Mouse (Mus musculus): ENCODE measurements around the gene Gbx2. TPM values are rescaled to one million over a fixed set of nuclear protein-coding genes. Genes with fewer than 3 reads are reported as not detected.

Gbx2 gene
- polyA plus RNA-seq, 1 experiment from 2014 or later = 0.27 TPM

DNA sequence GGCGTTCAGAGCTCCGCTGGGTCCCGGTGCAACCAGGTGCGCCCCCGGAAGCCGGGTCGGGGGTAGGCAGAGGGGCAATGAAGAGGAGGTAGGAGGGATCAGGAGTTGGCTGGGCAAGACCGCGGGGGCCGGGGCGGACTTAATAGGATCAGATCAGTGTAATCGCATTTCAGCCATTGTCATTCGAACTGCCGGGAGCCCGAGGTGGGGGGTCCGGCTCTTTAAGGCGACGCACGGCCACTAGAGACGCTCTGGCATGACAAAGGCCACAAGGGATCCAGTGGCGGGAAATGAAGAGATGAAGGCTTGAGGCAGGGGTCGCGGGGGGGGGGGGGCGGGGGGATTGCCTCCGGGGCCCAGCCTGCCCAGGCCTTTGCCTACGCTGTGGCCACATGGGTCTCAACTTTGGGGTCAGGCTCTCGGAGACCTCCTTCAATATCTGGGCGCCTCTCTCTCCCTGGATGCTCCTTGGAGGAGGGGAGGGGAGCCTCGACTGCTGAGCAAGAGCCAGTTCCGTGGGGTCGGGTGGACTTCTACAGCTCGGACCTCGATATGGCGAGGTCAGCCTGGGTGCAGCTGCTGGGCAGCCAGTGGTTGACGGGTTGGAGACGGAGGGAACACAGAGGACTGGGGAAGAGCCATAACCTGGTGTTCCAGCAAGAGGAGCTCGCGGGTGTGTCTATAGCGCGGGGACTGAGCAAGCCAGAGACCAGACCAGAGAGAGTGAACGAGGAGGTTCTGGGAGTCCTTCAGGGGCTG is 7.9 kb downstream of the Gbx2 start:
- Histone ChIP-seq H3K9ac (ENCODE audit: low read length) (no peak overlapping the region), H3K27me3 (ENCODE audit: control insufficient read depth, insufficient read depth, low read length) (peaks cover 100% of the 10 kb centered on the region), H3K36me3 (ENCODE audit: control insufficient read depth, insufficient read depth, low read length) (no peaks in the 10 kb centered on the region), H3K4me2 (ENCODE audit: low read length) (peak overlapping the region; percentile 57), H3K27ac (replicated peaks in 1 of 2; ENCODE audit: control insufficient read depth in 1 of 2, insufficient read depth in 1 of 2, low read depth in 2 of 2, low read length in 2 of 2) (no peak overlapping the region), H3K4me3 (ENCODE audit: control insufficient read depth in 1 of 2, insufficient read depth in 1 of 2, low read depth in 1 of 2, low read length in 2 of 2) (peak overlapping the region; percentile 17 to 18; a peak in 3 of 4 replicates), H3K4me1 (ENCODE audit: control insufficient read depth in 2 of 2, insufficient read depth in 2 of 2, low read length in 2 of 2) (peaks cover 7 to 15% of the 10 kb centered on the region in 2 experiments; a peak in 3 of 4 replicates), H3K9me3 (ENCODE audit: control insufficient read depth, low read length) (peaks cover 5% of the 10 kb centered on the region; the same call in 1 of the 2 replicates)
- no peak for ATAC-seq (ENCODE audit: insufficient number of reproducible peaks, insufficient read depth, low FRiP score, low read depth)
- 1% methylated on average over 40 of the region's 41 CpGs for WGBS

DNA sequence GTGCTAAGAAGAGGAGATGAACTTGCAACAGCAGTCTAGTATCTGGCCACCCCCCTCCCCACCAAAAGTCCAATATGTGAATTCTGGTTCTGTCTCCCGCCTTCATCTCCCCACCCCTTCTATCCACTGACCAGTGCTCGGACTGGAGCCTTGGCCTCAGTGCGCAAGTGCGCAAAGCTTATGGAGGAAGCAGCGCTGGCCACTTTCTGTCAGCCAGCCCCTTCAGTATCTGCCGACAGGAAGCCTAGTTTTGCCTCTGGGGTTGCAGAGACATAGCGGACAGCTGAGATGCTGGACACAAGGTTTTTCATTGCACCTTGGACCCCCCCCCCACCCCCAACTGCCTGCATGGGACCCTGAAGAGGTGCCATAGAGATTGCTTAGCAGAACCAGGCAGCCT is 8.7 kb downstream of the Gbx2 start:
- no peak overlapping the region for H3K27ac ChIP-seq (replicated peaks in 1 of 2; ENCODE audit: control insufficient read depth in 1 of 2, insufficient read depth in 1 of 2, low read depth in 2 of 2, low read length in 2 of 2)
- H3K4me2 ChIP-seq (ENCODE audit: low read length) = 0 out of 2 replicates have a peak overlapping the region, but pooled peaks have one; percentile 57
- peaks cover 5% of the 10 kb centered on the region; the same call in 1 of the 2 replicates for H3K9me3 ChIP-seq (ENCODE audit: control insufficient read depth, low read length)
- no peak overlapping the region for H3K9ac ChIP-seq (ENCODE audit: low read length)
- H3K27me3 ChIP-seq (ENCODE audit: control insufficient read depth, insufficient read depth, low read length) = peaks cover 100% of the 10 kb centered on the region
- WGBS = under 1% methylated on average over 7 of the region's 7 CpGs
- peaks cover 7 to 13% of the 10 kb centered on the region in 2 experiments; a peak in 3 of 4 replicates for H3K4me1 ChIP-seq (ENCODE audit: control insufficient read depth in 2 of 2, insufficient read depth in 2 of 2, low read length in 2 of 2)
- peak overlapping the region in 1 of 2 experiments; percentile 18; a peak in 1 of 4 replicates for H3K4me3 ChIP-seq (ENCODE audit: control insufficient read depth in 1 of 2, insufficient read depth in 1 of 2, low read depth in 1 of 2, low read length in 2 of 2)
- no peak for ATAC-seq (ENCODE audit: insufficient number of reproducible peaks, insufficient read depth, low FRiP score, low read depth)
- H3K36me3 ChIP-seq (ENCODE audit: control insufficient read depth, insufficient read depth, low read length) = no peaks in the 10 kb centered on the region

DNA sequence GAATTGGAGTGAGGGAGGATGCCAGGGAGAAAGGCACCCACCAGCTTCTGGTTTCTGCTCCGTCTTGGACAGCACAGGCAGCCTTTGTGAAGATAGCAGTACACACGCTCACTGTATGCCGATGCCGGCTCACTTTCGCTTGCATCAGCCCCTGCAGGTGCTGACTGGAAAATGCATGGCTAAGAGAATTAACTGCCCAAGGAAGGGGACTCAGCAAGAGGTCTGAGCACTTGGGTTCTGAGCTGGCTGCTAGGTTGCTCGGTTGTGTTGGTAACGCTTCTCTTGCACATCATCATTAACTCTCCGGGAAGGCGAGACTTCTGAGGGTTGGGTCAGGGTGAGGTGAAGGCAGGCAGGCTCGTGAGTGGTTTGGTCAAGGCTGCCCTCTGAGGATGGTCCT is 9.2 kb downstream of the Gbx2 start:
- Histone ChIP-seq H3K4me1 (ENCODE audit: control insufficient read depth in 2 of 2, insufficient read depth in 2 of 2, low read length in 2 of 2) (peaks cover 7 to 10% of the 10 kb centered on the region in 2 experiments; a peak in 2 of 4 replicates), H3K4me3 (ENCODE audit: control insufficient read depth in 1 of 2, insufficient read depth in 1 of 2, low read depth in 1 of 2, low read length in 2 of 2) (peak overlapping the region in 1 of 2 experiments; percentile 9; a peak in 2 of 4 replicates), H3K9me3 (ENCODE audit: control insufficient read depth, low read length) (peaks cover 5% of the 10 kb centered on the region; the same call in 1 of the 2 replicates), H3K27me3 (ENCODE audit: control insufficient read depth, insufficient read depth, low read length) (peaks cover 100% of the 10 kb centered on the region), H3K4me2 (ENCODE audit: low read length) (no peak overlapping the region), H3K27ac (replicated peaks in 1 of 2; ENCODE audit: control insufficient read depth in 1 of 2, insufficient read depth in 1 of 2, low read depth in 2 of 2, low read length in 2 of 2) (no peak overlapping the region), H3K36me3 (ENCODE audit: control insufficient read depth, insufficient read depth, low read length) (no peaks in the 10 kb centered on the region), H3K9ac (ENCODE audit: low read length) (no peak overlapping the region)
- WGBS = 4% methylated on average over 10 of the region's 10 CpGs
- no peak for ATAC-seq (ENCODE audit: insufficient number of reproducible peaks, insufficient read depth, low FRiP score, low read depth)

DNA sequence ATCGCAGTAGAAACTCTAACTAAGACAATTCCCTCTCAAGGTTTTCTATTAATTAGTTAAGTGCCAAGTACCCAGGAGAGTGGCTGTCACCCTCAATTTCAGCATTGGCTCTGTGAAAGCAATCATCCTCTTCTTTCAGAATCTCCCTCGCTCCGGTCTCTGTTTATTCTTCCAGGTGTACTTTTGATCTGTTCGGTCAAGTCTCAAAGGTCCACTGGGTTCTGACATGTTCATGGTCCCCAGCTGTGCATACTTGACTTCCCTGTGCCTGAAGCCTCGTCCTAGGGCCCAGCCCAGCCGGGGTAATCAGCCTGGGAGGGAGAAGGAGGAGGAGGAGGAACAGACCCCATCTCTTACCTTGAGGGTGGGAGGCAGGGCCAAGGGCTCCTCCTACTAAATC is 11.8 kb downstream of the Gbx2 start:
- H3K27ac ChIP-seq (replicated peaks in 1 of 2; ENCODE audit: control insufficient read depth in 1 of 2, insufficient read depth in 1 of 2, low read depth in 2 of 2, low read length in 2 of 2) = no peak overlapping the region
- peaks cover 5% of the 10 kb centered on the region; the same call in 1 of the 2 replicates for H3K9me3 ChIP-seq (ENCODE audit: control insufficient read depth, low read length)
- no peak overlapping the region for H3K4me2 ChIP-seq (ENCODE audit: low read length)
- no peak overlapping the region for H3K9ac ChIP-seq (ENCODE audit: low read length)
- H3K36me3 ChIP-seq (ENCODE audit: control insufficient read depth, insufficient read depth, low read length) = no peaks in the 10 kb centered on the region
- no peak for ATAC-seq (ENCODE audit: insufficient number of reproducible peaks, insufficient read depth, low FRiP score, low read depth)
- 80% methylated on average over 6 of the region's 6 CpGs for WGBS
- H3K4me1 ChIP-seq (ENCODE audit: control insufficient read depth in 2 of 2, insufficient read depth in 2 of 2, low read length in 2 of 2) = peaks cover 7 to 10% of the 10 kb centered on the region in 2 experiments; a peak in 2 of 4 replicates
- no peak overlapping the region for H3K4me3 ChIP-seq (ENCODE audit: control insufficient read depth in 1 of 2, insufficient read depth in 1 of 2, low read depth in 1 of 2, low read length in 2 of 2)
- H3K27me3 ChIP-seq (ENCODE audit: control insufficient read depth, insufficient read depth, low read length) = peaks cover 74% of the 10 kb centered on the region

- Histone ChIP-seq H3K9me3 (ENCODE audit: control insufficient read depth, low read length) (peaks cover 5% of the 10 kb centered on the region; the same call in 1 of the 2 replicates), H3K4me1 (ENCODE audit: control insufficient read depth in 2 of 2, insufficient read depth in 2 of 2, low read length in 2 of 2) (peaks cover 0 to 5% of the 10 kb centered on the region in 2 experiments; a peak in 2 of 4 replicates), H3K27ac (replicated peaks in 1 of 2; ENCODE audit: control insufficient read depth in 1 of 2, insufficient read depth in 1 of 2, low read depth in 2 of 2, low read length in 2 of 2) (no peak overlapping the region), H3K27me3 (ENCODE audit: control insufficient read depth, insufficient read depth, low read length) (peaks cover 63% of the 10 kb centered on the region), H3K9ac (ENCODE audit: low read length) (no peak overlapping the region), H3K4me3 (ENCODE audit: control insufficient read depth in 1 of 2, insufficient read depth in 1 of 2, low read depth in 1 of 2, low read length in 2 of 2) (no peak overlapping the region), H3K4me2 (ENCODE audit: low read length) (no peak overlapping the region), H3K36me3 (ENCODE audit: control insufficient read depth, insufficient read depth, low read length) (no peaks in the 10 kb centered on the region)
- no peak for ATAC-seq (ENCODE audit: insufficient number of reproducible peaks, insufficient read depth, low FRiP score, low read depth)
- WGBS = 24% methylated on average over 18 of the region's 18 CpGs
Measured at GRCm38 (mm10) chr1:89918111-89918510, 12.9 kb downstream of the Gbx2 start.

DNA sequence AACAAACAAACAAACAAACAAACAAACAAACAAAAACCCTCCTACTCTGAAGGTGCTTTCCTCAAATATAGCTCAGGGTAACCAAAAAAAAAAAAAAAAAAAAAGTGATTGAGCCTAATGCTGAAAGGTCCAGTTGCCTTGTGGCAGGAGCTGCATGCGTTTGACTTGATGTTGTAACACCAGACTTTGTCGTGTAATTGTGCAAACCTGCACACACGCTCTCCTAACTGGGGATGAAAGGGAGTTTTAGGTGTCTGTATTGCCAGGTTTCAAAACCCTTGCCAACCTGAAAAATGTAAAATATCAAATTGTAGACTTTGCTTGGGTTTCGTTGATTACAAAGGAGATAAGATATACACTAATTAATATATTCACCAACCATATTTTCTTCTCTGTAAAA is 17.4 kb downstream of the Gbx2 start:
- no peaks in the 10 kb centered on the region for H3K4me1 ChIP-seq (ENCODE audit: control insufficient read depth in 2 of 2, insufficient read depth in 2 of 2, low read length in 2 of 2)
- no peaks in the 10 kb centered on the region for H3K36me3 ChIP-seq (ENCODE audit: control insufficient read depth, insufficient read depth, low read length)
- H3K27ac ChIP-seq (replicated peaks in 1 of 2; ENCODE audit: control insufficient read depth in 1 of 2, insufficient read depth in 1 of 2, low read depth in 2 of 2, low read length in 2 of 2) = no peak overlapping the region
- H3K4me2 ChIP-seq (ENCODE audit: low read length) = no peak overlapping the region
- WGBS = 69% methylated on average over 4 of the region's 4 CpGs
- no peak overlapping the region for H3K4me3 ChIP-seq (ENCODE audit: control insufficient read depth in 1 of 2, insufficient read depth in 1 of 2, low read depth in 1 of 2, low read length in 2 of 2)
- peaks cover 18% of the 10 kb centered on the region for H3K27me3 ChIP-seq (ENCODE audit: control insufficient read depth, insufficient read depth, low read length)
- no peak overlapping the region for H3K9ac ChIP-seq (ENCODE audit: low read length)
- ATAC-seq (ENCODE audit: insufficient number of reproducible peaks, insufficient read depth, low FRiP score, low read depth) = no peak
- peaks cover 2% of the 10 kb centered on the region; the same call in 1 of the 2 replicates for H3K9me3 ChIP-seq (ENCODE audit: control insufficient read depth, low read length)

GRCm38 (mm10) chr1:89912392-89912791 is 18.6 kb downstream of the Gbx2 start:
- Histone ChIP-seq H3K4me2 (ENCODE audit: low read length) (no peak overlapping the region), H3K27ac (replicated peaks in 1 of 2; ENCODE audit: control insufficient read depth in 1 of 2, insufficient read depth in 1 of 2, low read depth in 2 of 2, low read length in 2 of 2) (no peak overlapping the region), H3K27me3 (ENCODE audit: control insufficient read depth, insufficient read depth, low read length) (peaks cover 5% of the 10 kb centered on the region), H3K36me3 (ENCODE audit: control insufficient read depth, insufficient read depth, low read length) (no peaks in the 10 kb centered on the region), H3K4me1 (ENCODE audit: control insufficient read depth in 2 of 2, insufficient read depth in 2 of 2, low read length in 2 of 2) (no peaks in the 10 kb centered on the region), H3K9ac (ENCODE audit: low read length) (no peak overlapping the region), H3K9me3 (ENCODE audit: control insufficient read depth, low read length) (no peaks in the 10 kb centered on the region), H3K4me3 (ENCODE audit: control insufficient read depth in 1 of 2, insufficient read depth in 1 of 2, low read depth in 1 of 2, low read length in 2 of 2) (no peak overlapping the region)
- 59% methylated on average over 5 of the region's 5 CpGs for WGBS
- ATAC-seq (ENCODE audit: insufficient number of reproducible peaks, insufficient read depth, low FRiP score, low read depth) = no peak

Data from heart, embryonic 14.5 days (tissue).